Mouse (Mus musculus): ENCODE data around the gene Slc37a1. TPM values are rescaled to one million over a fixed set of nuclear protein-coding genes. Genes with fewer than 3 reads are reported as not detected.
"Not testable (repeated sequence)": the region's sequence is repeated elsewhere in the genome, so short reads cannot be mapped to it uniquely, and the experiment has no call there.

Slc37a1 gene
- polyA plus RNA-seq, 1 experiment from 2014 or later = 4.6 TPM

DNA sequence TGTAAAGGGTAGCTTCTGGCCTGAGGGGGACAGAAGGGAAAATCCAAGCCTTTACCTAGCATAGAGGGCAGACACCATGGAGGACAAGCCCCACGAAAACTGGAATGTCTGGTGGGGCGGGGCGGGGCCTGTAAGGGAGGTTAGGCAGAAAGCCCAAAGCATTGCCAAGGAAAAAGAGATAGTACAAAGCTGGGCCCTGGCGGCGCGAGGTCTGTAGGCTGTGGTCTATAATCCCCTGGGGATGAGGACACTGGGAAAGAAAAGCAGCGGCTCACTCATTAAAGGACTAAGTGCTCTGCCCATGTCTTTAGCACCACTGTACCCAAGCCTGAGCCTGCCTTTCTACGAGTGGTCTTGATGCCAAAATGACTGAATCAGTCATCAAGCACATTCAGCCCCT, 65.4 kb downstream of the Slc37a1 start:
- Histone ChIP-seq H3K27ac (ENCODE audit: low read depth, low read length) (no peak overlapping the region), H3K4me2 (no peak overlapping the region), H3K9me3 (replicated peaks; ENCODE audit: control insufficient read depth, low read length) (no peaks in the 10 kb centered on the region), H3K27me3 (ENCODE audit: control insufficient read depth, insufficient read depth, low read length) (no peaks in the 10 kb centered on the region; the same call in 1 of the 2 replicates), H3K4me3 (ENCODE audit: low read depth, low read length) (no peak overlapping the region), H3K9ac (ENCODE audit: low read depth, low read length) (no peak overlapping the region), H3K4me1 (ENCODE audit: control insufficient read depth, insufficient read depth, low read length) (no peaks in the 10 kb centered on the region), H3K36me3 (ENCODE audit: control insufficient read depth, insufficient read depth, low read length) (no peaks in the 10 kb centered on the region)
- 62% methylated on average over 8 of the region's 8 CpGs for WGBS (ENCODE audit: insufficient replicate concordance)
- no peak for ATAC-seq (replicated peaks; ENCODE audit: insufficient number of reproducible peaks, low FRiP score, low TSS enrichment)

GRCm38 (mm10) chr17:31353255-31353654, 66.7 kb downstream of the Slc37a1 start:
- 76% methylated on average over 2 of the region's 2 CpGs for WGBS (ENCODE audit: insufficient replicate concordance)
- Histone ChIP-seq H3K4me3 (ENCODE audit: low read depth, low read length) (no peak overlapping the region), H3K27me3 (ENCODE audit: control insufficient read depth, insufficient read depth, low read length) (no peaks in the 10 kb centered on the region; the same call in 1 of the 2 replicates), H3K27ac (ENCODE audit: low read depth, low read length) (no peak overlapping the region), H3K4me2 (no peak overlapping the region), H3K9me3 (replicated peaks; ENCODE audit: control insufficient read depth, low read length) (no peaks in the 10 kb centered on the region), H3K4me1 (ENCODE audit: control insufficient read depth, insufficient read depth, low read length) (no peaks in the 10 kb centered on the region), H3K36me3 (ENCODE audit: control insufficient read depth, insufficient read depth, low read length) (no peaks in the 10 kb centered on the region), H3K9ac (ENCODE audit: low read depth, low read length) (no peak overlapping the region)
- ATAC-seq (replicated peaks; ENCODE audit: insufficient number of reproducible peaks, low FRiP score, low TSS enrichment) = no peak

- not testable (repeated sequence) for ATAC-seq (replicated peaks; ENCODE audit: insufficient number of reproducible peaks, low FRiP score, low TSS enrichment); H3K36me3 ChIP-seq (ENCODE audit: control insufficient read depth, insufficient read depth, low read length); H3K27ac ChIP-seq (ENCODE audit: low read depth, low read length); H3K4me3 ChIP-seq (ENCODE audit: low read depth, low read length); H3K9me3 ChIP-seq (replicated peaks; ENCODE audit: control insufficient read depth, low read length); H3K9ac ChIP-seq (ENCODE audit: low read depth, low read length); H3K4me2 ChIP-seq; H3K27me3 ChIP-seq (ENCODE audit: control insufficient read depth, insufficient read depth, low read length); H3K4me1 ChIP-seq (ENCODE audit: control insufficient read depth, insufficient read depth, low read length)
- WGBS (ENCODE audit: insufficient replicate concordance) = 63% methylated on average over 3 of the region's 3 CpGs
Observed at GRCm38 (mm10) chr17:31354684-31355083, 68.1 kb downstream of the Slc37a1 start.

DNA sequence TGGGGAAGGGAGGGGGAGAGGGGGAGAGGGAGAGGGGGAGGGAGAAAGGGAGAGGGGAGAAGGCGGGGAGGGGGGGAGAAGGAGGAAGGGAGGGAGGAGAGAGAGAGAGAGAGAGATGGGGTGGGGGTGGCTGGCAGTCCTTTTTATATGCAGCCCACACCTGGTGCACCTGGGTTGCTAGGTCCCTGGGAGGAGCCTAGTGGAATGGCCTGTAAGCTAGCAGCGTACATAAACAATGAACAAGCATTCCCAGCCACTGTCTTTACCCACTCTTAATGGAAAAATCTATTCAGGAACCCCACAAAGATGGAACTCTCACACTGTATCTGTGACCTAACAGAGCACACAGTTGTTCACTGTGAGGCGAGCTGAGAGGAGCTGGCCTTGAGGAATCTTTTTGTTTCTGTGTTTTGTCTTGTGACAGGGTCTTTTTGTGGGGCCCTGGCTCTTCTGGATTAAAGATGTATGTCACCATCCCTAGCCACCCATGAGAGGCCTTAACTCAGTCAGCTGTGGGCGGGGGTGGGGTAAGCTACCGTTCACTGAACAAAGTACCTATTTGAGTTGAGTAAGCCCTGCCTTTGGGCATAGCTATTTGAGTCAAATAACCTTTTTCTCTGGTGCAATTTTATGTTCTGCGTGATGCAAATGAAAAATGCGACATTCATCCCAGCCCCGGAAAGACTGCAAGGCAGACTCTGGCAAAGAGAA, 69.4 kb downstream of the Slc37a1 start:
- H3K4me1 ChIP-seq (ENCODE audit: control insufficient read depth, insufficient read depth, low read length) = no peaks in the 10 kb centered on the region
- H3K9me3 ChIP-seq (replicated peaks; ENCODE audit: control insufficient read depth, low read length) = no peaks in the 10 kb centered on the region
- no peaks in the 10 kb centered on the region for H3K36me3 ChIP-seq (ENCODE audit: control insufficient read depth, insufficient read depth, low read length)
- no peak overlapping the region for H3K27ac ChIP-seq (ENCODE audit: low read depth, low read length)
- H3K9ac ChIP-seq (ENCODE audit: low read depth, low read length) = no peak overlapping the region
- H3K4me2 ChIP-seq = no peak overlapping the region
- no peak overlapping the region for H3K4me3 ChIP-seq (ENCODE audit: low read depth, low read length)
- no peak for ATAC-seq (replicated peaks; ENCODE audit: insufficient number of reproducible peaks, low FRiP score, low TSS enrichment)
- H3K27me3 ChIP-seq (ENCODE audit: control insufficient read depth, insufficient read depth, low read length) = no peaks in the 10 kb centered on the region; the same call in 1 of the 2 replicates
- 49% methylated on average over 7 of the region's 8 CpGs for WGBS (ENCODE audit: insufficient replicate concordance)

GRCm38 (mm10) chr17:31360582-31360981, 74.0 kb downstream of the Slc37a1 start:
- no peaks in the 10 kb centered on the region for H3K4me1 ChIP-seq (ENCODE audit: control insufficient read depth, insufficient read depth, low read length)
- WGBS (ENCODE audit: insufficient replicate concordance) = 75% methylated on average over 13 of the region's 13 CpGs
- no peak overlapping the region for H3K4me2 ChIP-seq
- no peak overlapping the region for H3K27ac ChIP-seq (ENCODE audit: low read depth, low read length)
- no peak for ATAC-seq (replicated peaks; ENCODE audit: insufficient number of reproducible peaks, low FRiP score, low TSS enrichment)
- peaks cover 3% of the 10 kb centered on the region; the same call in 1 of the 2 replicates for H3K27me3 ChIP-seq (ENCODE audit: control insufficient read depth, insufficient read depth, low read length)
- no peak overlapping the region for H3K9ac ChIP-seq (ENCODE audit: low read depth, low read length)
- H3K9me3 ChIP-seq (replicated peaks; ENCODE audit: control insufficient read depth, low read length) = no peaks in the 10 kb centered on the region
- H3K36me3 ChIP-seq (ENCODE audit: control insufficient read depth, insufficient read depth, low read length) = no peaks in the 10 kb centered on the region
- no peak overlapping the region for H3K4me3 ChIP-seq (ENCODE audit: low read depth, low read length)

GRCm38 (mm10) chr17:31365586-31366166, 79.1 kb downstream of the Slc37a1 start:
- H3K4me2 ChIP-seq = no peak overlapping the region

GRCm38 (mm10) chr17:31370221-31370620, 83.6 kb downstream of the Slc37a1 start:
- no peaks in the 10 kb centered on the region for H3K4me1 ChIP-seq (ENCODE audit: control insufficient read depth, insufficient read depth, low read length)
- H3K4me3 ChIP-seq (ENCODE audit: low read depth, low read length) = no peak overlapping the region
- no peak overlapping the region for H3K9ac ChIP-seq (ENCODE audit: low read depth, low read length)
- ATAC-seq (replicated peaks; ENCODE audit: insufficient number of reproducible peaks, low FRiP score, low TSS enrichment) = no peak
- no peaks in the 10 kb centered on the region for H3K9me3 ChIP-seq (replicated peaks; ENCODE audit: control insufficient read depth, low read length)
- H3K36me3 ChIP-seq (ENCODE audit: control insufficient read depth, insufficient read depth, low read length) = no peaks in the 10 kb centered on the region
- H3K4me2 ChIP-seq = no peak overlapping the region
- no peak overlapping the region for H3K27ac ChIP-seq (ENCODE audit: low read depth, low read length)
- 75% methylated on average over 2 of the region's 2 CpGs for WGBS (ENCODE audit: insufficient replicate concordance)
- no peaks in the 10 kb centered on the region for H3K27me3 ChIP-seq (ENCODE audit: control insufficient read depth, insufficient read depth, low read length)

More at GRCm38 (mm10) chr17:31365586-31366166, 79.1 kb downstream of the Slc37a1 start:
- ATAC-seq (replicated peaks; ENCODE audit: insufficient number of reproducible peaks, low FRiP score, low TSS enrichment) = no peak
- Histone ChIP-seq H3K27ac (ENCODE audit: low read depth, low read length) (no peak overlapping the region), H3K27me3 (ENCODE audit: control insufficient read depth, insufficient read depth, low read length) (peaks cover 3% of the 10 kb centered on the region; the same call in 1 of the 2 replicates), H3K9ac (ENCODE audit: low read depth, low read length) (no peak overlapping the region), H3K9me3 (replicated peaks; ENCODE audit: control insufficient read depth, low read length) (no peaks in the 10 kb centered on the region), H3K4me3 (ENCODE audit: low read depth, low read length) (no peak overlapping the region), H3K4me1 (ENCODE audit: control insufficient read depth, insufficient read depth, low read length) (no peaks in the 10 kb centered on the region), H3K36me3 (ENCODE audit: control insufficient read depth, insufficient read depth, low read length) (no peaks in the 10 kb centered on the region)
- 75% methylated on average over 5 of the region's 5 CpGs for WGBS (ENCODE audit: insufficient replicate concordance)

GRCm38 (mm10) chr17:31370931-31371330, 84.3 kb downstream of the Slc37a1 start:
- no peaks in the 10 kb centered on the region for H3K36me3 ChIP-seq (ENCODE audit: control insufficient read depth, insufficient read depth, low read length)
- ATAC-seq (replicated peaks; ENCODE audit: insufficient number of reproducible peaks, low FRiP score, low TSS enrichment) = no peak
- H3K27ac ChIP-seq (ENCODE audit: low read depth, low read length) = no peak overlapping the region
- H3K27me3 ChIP-seq (ENCODE audit: control insufficient read depth, insufficient read depth, low read length) = no peaks in the 10 kb centered on the region
- no peaks in the 10 kb centered on the region for H3K9me3 ChIP-seq (replicated peaks; ENCODE audit: control insufficient read depth, low read length)
- no peak overlapping the region for H3K4me2 ChIP-seq
- no peak overlapping the region for H3K4me3 ChIP-seq (ENCODE audit: low read depth, low read length)
- H3K4me1 ChIP-seq (ENCODE audit: control insufficient read depth, insufficient read depth, low read length) = no peaks in the 10 kb centered on the region
- H3K9ac ChIP-seq (ENCODE audit: low read depth, low read length) = no peak overlapping the region

- H3K27me3 ChIP-seq (ENCODE audit: control insufficient read depth, insufficient read depth, low read length) = no peaks in the 10 kb centered on the region
- H3K27ac ChIP-seq (ENCODE audit: low read depth, low read length) = no peak overlapping the region
- no peaks in the 10 kb centered on the region for H3K4me1 ChIP-seq (ENCODE audit: control insufficient read depth, insufficient read depth, low read length)
- no peak overlapping the region; the same call in 1 of the 2 replicates for H3K4me3 ChIP-seq (ENCODE audit: low read depth, low read length)
- H3K36me3 ChIP-seq (ENCODE audit: control insufficient read depth, insufficient read depth, low read length) = no peaks in the 10 kb centered on the region
- no peak overlapping the region for H3K9ac ChIP-seq (ENCODE audit: low read depth, low read length)
- H3K9me3 ChIP-seq (replicated peaks; ENCODE audit: control insufficient read depth, low read length) = no peaks in the 10 kb centered on the region
- 16% methylated on average over 7 of the region's 7 CpGs for WGBS (ENCODE audit: insufficient replicate concordance)
- ATAC-seq (replicated peaks; ENCODE audit: insufficient number of reproducible peaks, low FRiP score, low TSS enrichment) = no peak
- H3K4me2 ChIP-seq = no peak overlapping the region
Observed at GRCm38 (mm10) chr17:31377961-31378360, 91.4 kb downstream of the Slc37a1 start.

Data from heart, embryonic 11.5 days (tissue).